29 mouse cellular contexts compared by ENCODE assay signal in genomic region chr3:96883690-96884089, GRCm38 (mm10). TPM values are rescaled to one million over a fixed set of nuclear protein-coding genes. Genes with fewer than 3 reads are reported as not detected.
DNase-seq lines count a peak whose midpoint lies in the region; ATAC-seq and TF ChIP-seq lines count a peak whose summit lies in the region.
"Had no signal": no experiment of that assay in that cellular context is flagged by ENCODE, and none has a peak within 500 bp of the region (broad histone marks: within the 10 kb centered on the region; RNA-seq: fewer than 3 reads in every experiment).

No protein-coding gene starts in this region.

- TF ChIP-seq CTCF in liver, adult 2 months (IDR thresholded peaks at IDR 0.05; ENCODE audit: low read depth, low read length) = no peak
- TF ChIP-seq CTCF in liver, postnatal 0 days (IDR thresholded peaks at IDR 0.05; ENCODE audit: low read depth) = no peak
- TF ChIP-seq CTCF in thymus, adult 2 months (IDR thresholded peaks at IDR 0.05; ENCODE audit: borderline replicate concordance, control insufficient read depth, extremely low read depth, insufficient read depth, low read length, poor library complexity) = no peak

- 64% methylated on average over 7 of the region's 7 CpGs for WGBS in liver, adult 2 months
- 85% methylated on average over 7 of the region's 7 CpGs for WGBS in liver, postnatal 0 days (ENCODE audit: insufficient replicate concordance)
- WGBS in thymus, adult 2 months = 48% methylated on average over 7 of the region's 7 CpGs

- TF ChIP-seq POLR2A in liver, adult 2 months (IDR thresholded peaks at IDR 0.05; ENCODE audit: extremely low read depth, insufficient read depth, low read length) = no peak
- no peak for TF ChIP-seq POLR2A in thymus, adult 2 months (IDR thresholded peaks at IDR 0.05; ENCODE audit: control insufficient read depth, extremely low read depth, insufficient read depth, low read length, poor library complexity)

- DNase-seq in liver, adult 2 months (ENCODE audit: extremely low read depth, low read depth, low spot score) = peak; percentile 11
- DNase-seq in liver, postnatal 0 days = no peak
- peak; percentile 26 for DNase-seq in CD4-positive, CD25-positive, alpha-beta regulatory T cell, adult 2 months (ENCODE audit: low read depth, low spot score)
- DNase-seq in natural killer cell, adult 2 months (ENCODE audit: low spot score in 2 of 2) = peak; percentile 16 to 49
- DNase-seq in retina, embryonic 14.5 days (ENCODE audit: low spot score) = no peak
- no peak for DNase-seq in thymus, adult 2 months
- no peak for DNase-seq in yolk sac, embryonic 10.5 days (ENCODE audit: low spot score)
- DNase-seq: adrenal gland, adult 8-10 months; adrenal gland, postnatal 36 days; cerebellum, adult 11 months; cerebellum, adult 8-10 months; cerebellum, postnatal 14 days; embryo, embryonic 11 days; gastrocnemius, postnatal 36 days; heart, adult 18-20 months; heart, postnatal 14 days had no signal

- no peak overlapping the region for H3K4me2 ChIP-seq in liver, postnatal 0 days (ENCODE audit: low read depth, low read length)
- H3K4me2 ChIP-seq: embryonic facial prominence, embryonic 15.5 days; forebrain, embryonic 15.5 days; hindbrain, embryonic 13.5 days had no signal

- no peak overlapping the region for H3K27ac ChIP-seq in liver, adult 2 months (replicated peaks; ENCODE audit: insufficient read depth, low read depth, low read length)
- H3K27ac ChIP-seq in liver, postnatal 0 days (ENCODE audit: low read depth) = no peak overlapping the region
- no peak overlapping the region for H3K27ac ChIP-seq in brown adipose tissue, adult 24 weeks (replicated peaks; ENCODE audit: low read depth, low read length)
- no peak overlapping the region for H3K27ac ChIP-seq in thymus, adult 2 months (ENCODE audit: control insufficient read depth, insufficient read depth, low read length)
- H3K27ac ChIP-seq: embryonic facial prominence, embryonic 15.5 days; forebrain, embryonic 10.5 days; forebrain, embryonic 15.5 days; heart, embryonic 10.5 days; hindbrain, embryonic 13.5 days; hindbrain, postnatal 0 days had no signal

- no peak overlapping the region; the same call in 1 of the 2 replicates for H3K9ac ChIP-seq in liver, adult 2 months (ENCODE audit: low read depth, low read length)
- no peak overlapping the region for H3K9ac ChIP-seq in liver, postnatal 0 days (replicated peaks)
- H3K9ac ChIP-seq: embryonic facial prominence, embryonic 15.5 days; forebrain, embryonic 15.5 days; hindbrain, embryonic 13.5 days had no signal

- H3K4me1 ChIP-seq in liver, adult 2 months (ENCODE audit: control insufficient read depth, insufficient read depth, low read length) = no peaks in the 10 kb centered on the region
- no peaks in the 10 kb centered on the region for H3K4me1 ChIP-seq in liver, postnatal 0 days (ENCODE audit: insufficient read depth)
- no peaks in the 10 kb centered on the region for H3K4me1 ChIP-seq in brown adipose tissue, adult 24 weeks (ENCODE audit: control insufficient read depth, insufficient read depth, insufficient read length, low read length)
- H3K4me1 ChIP-seq in thymus, adult 2 months (replicated peaks; ENCODE audit: control insufficient read depth, insufficient read depth, low read length) = peaks cover 8% of the 10 kb centered on the region; the same call in 1 of the 2 replicates
- H3K4me1 ChIP-seq: embryonic facial prominence, embryonic 15.5 days; forebrain, embryonic 10.5 days; forebrain, embryonic 15.5 days; heart, embryonic 10.5 days; hindbrain, embryonic 13.5 days had no signal

- H3K36me3 ChIP-seq in liver, adult 2 months (ENCODE audit: control insufficient read depth, insufficient read depth, low read length) = peaks cover 13% of the 10 kb centered on the region; the same call in 1 of the 2 replicates
- H3K36me3 ChIP-seq in liver, postnatal 0 days (replicated peaks; ENCODE audit: insufficient read depth, low read length) = peaks cover 35% of the 10 kb centered on the region
- H3K36me3 ChIP-seq in thymus, adult 2 months (ENCODE audit: control insufficient read depth, insufficient read depth, low read length) = peaks cover 13% of the 10 kb centered on the region

- no peak for TF ChIP-seq EP300 in liver, postnatal 0 days (IDR thresholded peaks at IDR 0.05; ENCODE audit: low read depth)

- H3K27me3 ChIP-seq in liver, adult 2 months (ENCODE audit: control insufficient read depth, insufficient read depth, low read length) = no peaks in the 10 kb centered on the region
- H3K27me3 ChIP-seq in liver, postnatal 0 days (ENCODE audit: insufficient read depth, low read length) = no peaks in the 10 kb centered on the region
- H3K27me3 ChIP-seq in thymus, adult 2 months (ENCODE audit: control insufficient read depth, insufficient read depth, low read length) = no peaks in the 10 kb centered on the region
- H3K27me3 ChIP-seq: embryonic facial prominence, embryonic 15.5 days; forebrain, embryonic 15.5 days; hindbrain, embryonic 13.5 days had no signal

- no peaks in the 10 kb centered on the region for H3K79me2 ChIP-seq in liver, adult 2 months (ENCODE audit: control insufficient read depth, insufficient read depth, low read length)

- H3K4me3 ChIP-seq in liver, adult 2 months (ENCODE audit: insufficient read depth, low read depth, low read length) = no peak overlapping the region
- no peak overlapping the region for H3K4me3 ChIP-seq in liver, postnatal 0 days (ENCODE audit: low read depth, low read length)
- 0 out of 2 replicates have a peak overlapping the region, but pooled peaks have one; percentile 20 for H3K4me3 ChIP-seq in brown adipose tissue, adult 24 weeks (ENCODE audit: insufficient read depth, low read depth, low read length)
- H3K4me3 ChIP-seq in thymus, adult 2 months (ENCODE audit: control insufficient read depth, insufficient read depth, low read length) = no peak overlapping the region
- H3K4me3 ChIP-seq: embryonic facial prominence, embryonic 15.5 days; erythroblast, embryonic 14.5 days; forebrain, embryonic 10.5 days; forebrain, embryonic 15.5 days; heart, embryonic 10.5 days; hindbrain, embryonic 13.5 days had no signal

- ATAC-seq in liver, postnatal 0 days = no peak
- ATAC-seq: forebrain, embryonic 15.5 days; hindbrain, postnatal 0 days had no signal

- no peaks in the 10 kb centered on the region for H3K9me3 ChIP-seq in liver, postnatal 0 days (ENCODE audit: low read length)
- H3K9me3 ChIP-seq: embryonic facial prominence, embryonic 15.5 days; forebrain, embryonic 10.5 days; forebrain, embryonic 15.5 days; heart, embryonic 10.5 days; hindbrain, embryonic 13.5 days had no signal

RNA-seq across cellular contexts. Expression of gene Gja5, which starts 20.8 kb away (rescaled TPM):
- total RNA-seq in liver, adult 2 months (2014; rRNA removed) = 0.55 and 0.87 TPM in 2 replicates
- polyA plus RNA-seq in liver, adult 2 months (2012; rRNA removed) = 0.51 and 0.82 TPM in 2 replicates
- polyA plus RNA-seq in liver, postnatal 0 days (2015; fragmentation: Nextera tagmentation; extraction: Ambion mirVana) = 1.4 TPM in 2 replicates
- 2.0 and 2.6 TPM in 2 replicates for polyA plus RNA-seq in brown adipose tissue, adult 24 weeks (2012; ENCODE audit: insufficient read depth, insufficient read length, missing spikeins)
- polyA plus RNA-seq in thymus, adult 2 months (2012; rRNA removed) = 1.2 and 2.1 TPM in 2 replicates
- total RNA-seq: hematopoietic stem cell, adult 5-6 weeks had no signal
- polyA plus RNA-seq: erythroblast, embryonic 14.5 days had no signal

RNA-seq across cellular contexts. Expression of gene Gpr89, which starts 21.5 kb away (rescaled TPM):
- total RNA-seq in liver, adult 2 months (2014; rRNA removed) = 18.7 and 20.4 TPM in 2 replicates
- polyA plus RNA-seq in liver, adult 2 months (2012; rRNA removed) = 25.5 and 26.5 TPM in 2 replicates
- polyA plus RNA-seq in liver, postnatal 0 days (2015; fragmentation: Nextera tagmentation; extraction: Ambion mirVana) = 20.0 and 21.1 TPM in 2 replicates
- polyA plus RNA-seq in brown adipose tissue, adult 24 weeks (2012; ENCODE audit: insufficient read depth, insufficient read length, missing spikeins) = 15.9 and 20.0 TPM in 2 replicates
- 17.3 and 19.5 TPM in 2 replicates for polyA plus RNA-seq in thymus, adult 2 months (2012; rRNA removed)

RNA-seq across cellular contexts. Expression of gene Gja8, which starts 42.1 kb away (rescaled TPM):
- not detected in 2 replicates for total RNA-seq in liver, adult 2 months (2014; rRNA removed)
- not detected in 2 replicates for polyA plus RNA-seq in liver, adult 2 months (2012; rRNA removed)
- not detected in 2 replicates for polyA plus RNA-seq in liver, postnatal 0 days (2015; fragmentation: Nextera tagmentation; extraction: Ambion mirVana)
- not detected in 2 replicates for polyA plus RNA-seq in brown adipose tissue, adult 24 weeks (2012; ENCODE audit: insufficient read depth, insufficient read length, missing spikeins)
- 0.01 TPM in 2 replicates for polyA plus RNA-seq in thymus, adult 2 months (2012; rRNA removed)
- total RNA-seq: adrenal gland, adult 8-10 months; adrenal gland, postnatal 36 days; common myeloid progenitor, adult 5-6 weeks; gastrocnemius, adult 8-10 months; gastrocnemius, postnatal 36 days; heart, adult 18-20 months; heart, postnatal 14 days; hematopoietic stem cell, adult 5-6 weeks; hindbrain, postnatal 0 days had no signal
- polyA plus RNA-seq: erythroblast, embryonic 14.5 days; forebrain, embryonic 10.5 days; heart, embryonic 10.5 days had no signal

RNA-seq across cellular contexts. Expression of gene Cd160, which starts 54.5 kb away (rescaled TPM):
- 0.37 and 0.67 TPM in 2 replicates for total RNA-seq in liver, adult 2 months (2014; rRNA removed)
- 0.16 and 0.22 TPM in 2 replicates for polyA plus RNA-seq in liver, adult 2 months (2012; rRNA removed)
- 0.78 and 0.89 TPM in 2 replicates for polyA plus RNA-seq in liver, postnatal 0 days (2015; fragmentation: Nextera tagmentation; extraction: Ambion mirVana)
- not detected in 2 replicates for polyA plus RNA-seq in brown adipose tissue, adult 24 weeks (2012; ENCODE audit: insufficient read depth, insufficient read length, missing spikeins)
- polyA plus RNA-seq in thymus, adult 2 months (2012; rRNA removed) = 2.7 and 2.8 TPM in 2 replicates
- total RNA-seq: common myeloid progenitor, adult 5-6 weeks; gastrocnemius, adult 8-10 months; gastrocnemius, postnatal 36 days; heart, adult 18-20 months; heart, postnatal 14 days; hindbrain, postnatal 0 days had no signal
- polyA plus RNA-seq: embryonic facial prominence, embryonic 11.5 days; erythroblast, embryonic 14.5 days; heart, embryonic 14.5 days had no signal

RNA-seq across cellular contexts. Expression of gene Pdzk1, which starts 54.6 kb away (rescaled TPM):
- 48.5 and 60.4 TPM in 2 replicates for total RNA-seq in liver, adult 2 months (2014; rRNA removed)
- 20.1 and 22.7 TPM in 2 replicates for polyA plus RNA-seq in liver, adult 2 months (2012; rRNA removed)
- polyA plus RNA-seq in liver, postnatal 0 days (2015; fragmentation: Nextera tagmentation; extraction: Ambion mirVana) = 49.4 and 57.7 TPM in 2 replicates
- polyA plus RNA-seq in brown adipose tissue, adult 24 weeks (2012; ENCODE audit: insufficient read depth, insufficient read length, missing spikeins) = not detected in 2 replicates
- 0.49 and 0.60 TPM in 2 replicates for polyA plus RNA-seq in thymus, adult 2 months (2012; rRNA removed)
- total RNA-seq: adrenal gland, postnatal 36 days; gastrocnemius, adult 8-10 months; gastrocnemius, postnatal 36 days; heart, adult 18-20 months had no signal
- polyA plus RNA-seq: embryonic facial prominence, embryonic 11.5 days; embryonic facial prominence, embryonic 15.5 days; erythroblast, embryonic 14.5 days; forebrain, embryonic 10.5 days; heart, embryonic 14.5 days; hindbrain, embryonic 13.5 days had no signal

Comparison
In these comparisons a context has a peak if more than half of its experiments do, and no peak if none do; other contexts are left out.
1. DNase-seq: peak in liver, adult 2 months (single experiment), CD4-positive, CD25-positive, alpha-beta regulatory T cell, adult 2 months (single experiment) and natural killer cell, adult 2 months (2 of 2); none in liver, postnatal 0 days (single experiment), retina, embryonic 14.5 days (single experiment), thymus, adult 2 months (single experiment) and yolk sac, embryonic 10.5 days (single experiment).